Mouse (Mus musculus) WW6 (cell line): ENCODE measurements around the gene Serpina3a.

ENCODE experiments used
- DNase-seq: peaks from one replicate; pipeline ENCODE4 v3.0.0-alpha.2; 2013; ENCODE audit warnings: low read depth, low spot score

Serpina3a gene

GRCm38 (mm10) chr12:104142427-104142826 lies 29.9 kb downstream of the Serpina3a start:
- no peak for DNase-seq

DNA sequence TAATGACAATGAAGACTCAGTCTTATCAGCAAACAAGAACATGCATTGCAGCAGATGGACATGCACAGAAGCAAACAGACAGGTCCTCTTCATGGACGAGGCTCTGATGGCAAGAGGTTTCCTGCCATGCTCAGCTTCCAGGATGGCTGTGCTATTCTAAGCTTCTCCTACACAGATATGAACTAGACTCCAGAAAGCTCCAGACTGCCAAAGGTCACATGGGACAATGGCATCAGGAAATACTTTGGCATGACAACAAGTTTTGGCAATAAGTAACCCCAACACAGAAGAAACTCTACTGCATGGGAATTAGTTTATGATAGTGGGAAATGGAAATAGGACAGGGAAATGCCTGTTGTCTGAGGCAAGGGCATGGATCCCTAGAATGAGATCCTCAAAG lies 30.8 kb downstream of the Serpina3a start:
- no peak for DNase-seq

DNA sequence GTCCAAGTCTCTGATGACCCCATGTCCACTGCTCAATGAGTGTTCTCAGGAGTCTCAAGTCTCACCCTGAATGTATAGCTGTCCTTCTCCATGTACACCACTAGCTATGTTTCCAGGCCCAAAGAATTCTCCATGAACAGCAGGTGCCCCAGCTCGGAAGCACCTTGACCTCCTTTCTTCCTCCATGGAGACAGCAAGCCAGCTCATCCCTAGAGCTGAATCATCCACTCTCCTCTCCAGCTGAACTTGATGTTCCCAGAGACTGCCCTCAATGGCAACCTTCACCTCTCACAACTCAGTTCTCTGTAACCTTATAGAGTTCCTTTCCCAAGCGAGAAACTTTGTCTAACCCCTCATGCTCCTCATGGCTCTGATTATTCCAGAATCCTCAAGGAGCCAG lies 33.0 kb downstream of the Serpina3a start:
- DNase-seq = no peak

DNA sequence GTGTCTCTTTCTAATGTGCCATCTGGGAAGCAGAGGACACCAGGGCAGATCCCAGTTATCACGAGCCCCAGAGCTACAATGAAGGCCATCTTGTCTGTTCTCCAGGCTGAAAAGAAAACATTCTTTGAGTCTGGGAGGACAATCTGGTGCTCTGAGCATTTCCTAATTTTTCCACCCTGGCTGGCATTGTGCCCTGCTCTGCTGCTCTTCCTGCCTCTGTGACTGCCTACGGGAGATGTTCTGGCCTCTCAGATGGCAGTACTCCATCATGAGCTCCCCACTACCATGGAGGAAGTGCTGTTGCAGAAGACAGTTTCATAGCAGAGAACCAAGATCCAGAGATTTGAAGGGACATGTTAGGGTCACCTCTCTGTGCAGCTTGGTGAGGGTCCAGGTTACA lies 39.5 kb downstream of the Serpina3a start:
- no peak for DNase-seq

- no peak for DNase-seq
Observed at GRCm38 (mm10) chr12:104153041-104153645, 40.6 kb downstream of the Serpina3a start.

- no peak for DNase-seq
Observed at GRCm38 (mm10) chr12:104153656-104154055, 41.1 kb downstream of the Serpina3a start, which contains the start of gene Serpina3c. Serpina3c (minus strand) TSS chr12:104153870.
